Mouse (Mus musculus): ENCODE measurements around the gene Cd180. TPM values are rescaled to one million over a fixed set of nuclear protein-coding genes. Genes with fewer than 3 reads are reported as not detected.

Gene Cd180
- total RNA-seq, 2 experiments from 2014 or later: 1.1 TPM

GRCm38 (mm10) chr13:102733063-102733462 is 39.7 kb downstream of the Cd180 start:
- intact Hi-C loops (cut with DNase I): no loop called here
- no peak for DNase-seq

- intact Hi-C loops (cut with DNase I): no loop called here
- DNase-seq: no peak
These were observed 44.5 kb downstream of the Cd180 start for GRCm38 (mm10) chr13:102737811-102738210.

GRCm38 (mm10) chr13:102739720-102740535 is 46.6 kb downstream of the Cd180 start:
- intact Hi-C loops (cut with DNase I): no loop called here
- no peak for DNase-seq

- DNase-seq: peak; percentile 53 to 61
These were observed 51.3 kb downstream of the Cd180 start for GRCm38 (mm10) chr13:102744481-102745269.

GRCm38 (mm10) chr13:102745270-102745600 is 51.9 kb downstream of the Cd180 start:
- intact Hi-C loops (cut with DNase I): loop anchor here (1.0 kb wide), 1 partner anchor 67 kb away; no protein-coding TSS in a partner anchor
- DNase-seq: no peak

More at GRCm38 (mm10) chr13:102744481-102745269, 51.3 kb downstream of the Cd180 start:
- intact Hi-C loops (cut with DNase I): loop anchor here (1.0 kb wide), 1 partner anchor 66 kb away; no protein-coding TSS in a partner anchor

- intact Hi-C loops (cut with DNase I): loop anchor here (1.0 kb wide), 1 partner anchor 67 kb away; no protein-coding TSS in a partner anchor
- DNase-seq: no peak
These were observed 52.4 kb downstream of the Cd180 start for GRCm38 (mm10) chr13:102745626-102746342.

- peak in 1 of 2 experiments; percentile 19 for DNase-seq
- intact Hi-C loops (cut with DNase I): no loop called here
These were observed 53.6 kb downstream of the Cd180 start for GRCm38 (mm10) chr13:102746803-102747561.

- intact Hi-C loops (cut with DNase I): no loop called here
- no peak for DNase-seq
These were observed 55.8 kb downstream of the Cd180 start for GRCm38 (mm10) chr13:102749194-102749593.

- intact Hi-C loops (cut with DNase I): no loop called here
- DNase-seq: no peak
These were observed 56.5 kb downstream of the Cd180 start for GRCm38 (mm10) chr13:102749891-102750290.

GRCm38 (mm10) chr13:102753714-102754556 is 60.6 kb downstream of the Cd180 start:
- intact Hi-C loops (cut with DNase I): no loop called here
- no peak for DNase-seq

- intact Hi-C loops (cut with DNase I): no loop called here
- DNase-seq: no peak
These were observed 61.8 kb downstream of the Cd180 start for GRCm38 (mm10) chr13:102755124-102755523.

GRCm38 (mm10) chr13:102756071-102756470 is 62.7 kb downstream of the Cd180 start:
- intact Hi-C loops (cut with DNase I): no loop called here
- DNase-seq: no peak

GRCm38 (mm10) chr13:102758021-102758420 is 64.7 kb downstream of the Cd180 start:
- intact Hi-C loops (cut with DNase I): no loop called here

GRCm38 (mm10) chr13:102761410-102761809 is 68.1 kb downstream of the Cd180 start:
- intact Hi-C loops (cut with DNase I): no loop called here
- no peak for DNase-seq

More at GRCm38 (mm10) chr13:102758021-102758420, 64.7 kb downstream of the Cd180 start:
- no peak for DNase-seq

- DNase-seq: no peak
- intact Hi-C loops (cut with DNase I): no loop called here
These were observed 68.8 kb downstream of the Cd180 start for GRCm38 (mm10) chr13:102762203-102762602.

- no peak for DNase-seq
- intact Hi-C loops (cut with DNase I): no loop called here
These were observed 70.9 kb downstream of the Cd180 start for GRCm38 (mm10) chr13:102764218-102764617.

- intact Hi-C loops (cut with DNase I): no loop called here
- no peak for DNase-seq
These were observed 71.9 kb downstream of the Cd180 start for GRCm38 (mm10) chr13:102765216-102765615.

GRCm38 (mm10) chr13:102767110-102767509 is 73.8 kb downstream of the Cd180 start:
- DNase-seq: no peak
- intact Hi-C loops (cut with DNase I): no loop called here

GRCm38 (mm10) chr13:102768512-102768911 is 75.2 kb downstream of the Cd180 start:
- DNase-seq: no peak
- intact Hi-C loops (cut with DNase I): no loop called here

All from heart, postnatal 36 days (tissue).